33 mouse cellular contexts compared by ENCODE assay signal in genomic region chr19:29011355-29011990, GRCm38 (mm10). TPM values are rescaled to one million over a fixed set of nuclear protein-coding genes. Genes with fewer than 3 reads are reported as not detected.
DNase-seq lines count a peak whose midpoint lies in the region; ATAC-seq and TF ChIP-seq lines count a peak whose summit lies in the region.
"Had no signal": no experiment of that assay in that cellular context is flagged by ENCODE, and none has a peak within 500 bp of the region (broad histone marks: within the 10 kb centered on the region; RNA-seq: fewer than 3 reads in every experiment).

No protein-coding gene starts in this region.

- H3K27ac ChIP-seq in midbrain, postnatal 0 days (ENCODE audit: low read depth, low read length): no peak overlapping the region
- H3K27ac ChIP-seq: embryonic facial prominence, embryonic 12.5 days; heart, adult 2 months; hindbrain, embryonic 14.5 days; liver, embryonic 12.5 days; midbrain, embryonic 15.5 days; neural tube, embryonic 12.5 days had no signal

- H3K4me1 ChIP-seq in midbrain, postnatal 0 days (ENCODE audit: insufficient read depth, low read length): no peaks in the 10 kb centered on the region
- H3K4me1 ChIP-seq: embryonic facial prominence, embryonic 12.5 days; heart, embryonic 12.5 days; liver, embryonic 12.5 days; midbrain, embryonic 15.5 days; neural tube, embryonic 12.5 days had no signal

- WGBS in midbrain, postnatal 0 days: 86% methylated on average over 12 of the region's 12 CpGs

- DNase-seq in layer of hippocampus, adult 11-12 months (ENCODE audit: low spot score): peak; percentile 41
- DNase-seq in layer of hippocampus, adult 9-10 months (ENCODE audit: low spot score): no peak
- DNase-seq in lung, postnatal 25 days (ENCODE audit: low spot score): peak; percentile 26
- no peak for DNase-seq in lung, postnatal 4 days
- peak; percentile 60 for DNase-seq in R1 (ENCODE audit: low read depth, low spot score)
- peak; percentile 46 for DNase-seq in gonadal fat pad, adult 2 months (ENCODE audit: low read depth)
- no peak for DNase-seq in kidney, postnatal 10 days
- DNase-seq in midbrain, postnatal 0 days (ENCODE audit: low spot score): no peak
- DNase-seq: adrenal gland, postnatal 10 days; cerebellum, adult 11-12 months; cerebellum, adult 9-11 months; embryo, embryonic 11 days; gastrocnemius, postnatal 10 days; heart, adult 2 months; heart, postnatal 4 days; kidney, adult 9 months; kidney, postnatal 14 days; left cerebral cortex, postnatal 4 days; liver, postnatal 0 days; lung, postnatal 10 days; thymus, adult 2 months; thymus, postnatal 36 days had no signal

- H3K9ac ChIP-seq in midbrain, postnatal 0 days (replicated peaks; ENCODE audit: low read length, poor library complexity, severe bottlenecking): no peak overlapping the region
- H3K9ac ChIP-seq: embryonic facial prominence, embryonic 12.5 days; heart, embryonic 12.5 days; hindbrain, embryonic 14.5 days; liver, embryonic 12.5 days; liver, postnatal 0 days; midbrain, embryonic 15.5 days; neural tube, embryonic 12.5 days had no signal

- no peak for TF ChIP-seq CTCF in midbrain, postnatal 0 days (IDR thresholded peaks at IDR 0.05)

- no peak for ATAC-seq in midbrain, postnatal 0 days (ENCODE audit: low FRiP score)
- ATAC-seq: CD4-positive, CD25-positive, alpha-beta regulatory T cell, adult 4 months; forebrain, embryonic 16.5 days; intestine, postnatal 0 days; liver, embryonic 12.5 days; liver, postnatal 0 days; midbrain, embryonic 15.5 days had no signal

- H3K4me3 ChIP-seq in midbrain, postnatal 0 days (ENCODE audit: low read depth, low read length): no peak overlapping the region
- H3K4me3 ChIP-seq: embryonic facial prominence, embryonic 12.5 days; heart, adult 2 months; heart, embryonic 12.5 days; liver, embryonic 12.5 days; midbrain, embryonic 15.5 days; myocyte; neural tube, embryonic 12.5 days had no signal

- peaks cover 25% of the 10 kb centered on the region for H3K36me3 ChIP-seq in midbrain, postnatal 0 days (ENCODE audit: insufficient read depth, low read length)

- H3K9me3 ChIP-seq in midbrain, postnatal 0 days (ENCODE audit: low read length): no peaks in the 10 kb centered on the region
- H3K9me3 ChIP-seq: embryonic facial prominence, embryonic 12.5 days; heart, embryonic 12.5 days; liver, embryonic 12.5 days; midbrain, embryonic 15.5 days; neural tube, embryonic 12.5 days had no signal

- H3K27me3 ChIP-seq in midbrain, postnatal 0 days (ENCODE audit: insufficient read depth, low read length): no peaks in the 10 kb centered on the region
- H3K27me3 ChIP-seq: embryonic facial prominence, embryonic 12.5 days; heart, embryonic 12.5 days; liver, embryonic 12.5 days; midbrain, embryonic 15.5 days; neural tube, embryonic 12.5 days had no signal

- no peak overlapping the region for H3K4me2 ChIP-seq in midbrain, postnatal 0 days (ENCODE audit: low read depth, low read length, poor library complexity, severe bottlenecking)
- H3K4me2 ChIP-seq: embryonic facial prominence, embryonic 12.5 days; heart, embryonic 12.5 days; hindbrain, embryonic 14.5 days; liver, embryonic 12.5 days; midbrain, embryonic 15.5 days; neural tube, embryonic 12.5 days had no signal

RNA-seq across cellular contexts. Expression of gene Cdc37l1, which starts 21.3 kb away (rescaled TPM):
- 27.7 and 28.2 TPM in 2 replicates for polyA plus RNA-seq in gonadal fat pad, adult 2 months (2012; rRNA removed)
- total RNA-seq in midbrain, postnatal 0 days (2014; rRNA removed): 52.2 and 74.0 TPM in 2 replicates
- 33.1 and 34.2 TPM in 2 replicates for polyA plus RNA-seq in midbrain, postnatal 0 days (2015; fragmentation: Nextera tagmentation; extraction: Ambion mirVana)

RNA-seq across cellular contexts. Expression of gene Ak3, which starts 36.3 kb away (rescaled TPM):
- 102 and 125 TPM in 2 replicates for polyA plus RNA-seq in gonadal fat pad, adult 2 months (2012; rRNA removed)
- 75.4 and 99.4 TPM in 2 replicates for total RNA-seq in midbrain, postnatal 0 days (2014; rRNA removed)
- polyA plus RNA-seq in midbrain, postnatal 0 days (2015; fragmentation: Nextera tagmentation; extraction: Ambion mirVana): 69.0 and 74.6 TPM in 2 replicates

RNA-seq across cellular contexts. Expression of gene 4430402I18Rik, which starts 43.9 kb away (rescaled TPM):
- 10.0 and 12.4 TPM in 2 replicates for polyA plus RNA-seq in gonadal fat pad, adult 2 months (2012; rRNA removed)
- 2.1 and 3.3 TPM in 2 replicates for total RNA-seq in midbrain, postnatal 0 days (2014; rRNA removed)
- 2.3 and 2.7 TPM in 2 replicates for polyA plus RNA-seq in midbrain, postnatal 0 days (2015; fragmentation: Nextera tagmentation; extraction: Ambion mirVana)
- total RNA-seq: megakaryocyte-erythroid progenitor cell, adult 5-6 weeks had no signal

RNA-seq across cellular contexts. Expression of gene Plpp6, which starts 47.7 kb away (rescaled TPM):
- 30.3 and 49.1 TPM in 2 replicates for polyA plus RNA-seq in gonadal fat pad, adult 2 months (2012; rRNA removed)
- 23.3 and 27.8 TPM in 2 replicates for total RNA-seq in midbrain, postnatal 0 days (2014; rRNA removed)
- polyA plus RNA-seq in midbrain, postnatal 0 days (2015; fragmentation: Nextera tagmentation; extraction: Ambion mirVana): 17.8 and 20.0 TPM in 2 replicates

Comparison
In these comparisons a context has a peak if more than half of its experiments do, and no peak if none do; other contexts are left out.
1. DNase-seq: peak in layer of hippocampus, adult 11-12 months (single experiment), lung, postnatal 25 days (single experiment), R1 (single experiment) and gonadal fat pad, adult 2 months (single experiment); none in layer of hippocampus, adult 9-10 months (single experiment), lung, postnatal 4 days (0 of 2), kidney, postnatal 10 days (single experiment) and midbrain, postnatal 0 days (single experiment).